Mouse (Mus musculus): ENCODE measurements at regions not wholly inside any gene's neighbourhood (a gene's known extent, or its start where the extent isn't known, plus 50 kb on each side); places are given as distances from the start of the nearest gene placed in this dataset.

DNA sequence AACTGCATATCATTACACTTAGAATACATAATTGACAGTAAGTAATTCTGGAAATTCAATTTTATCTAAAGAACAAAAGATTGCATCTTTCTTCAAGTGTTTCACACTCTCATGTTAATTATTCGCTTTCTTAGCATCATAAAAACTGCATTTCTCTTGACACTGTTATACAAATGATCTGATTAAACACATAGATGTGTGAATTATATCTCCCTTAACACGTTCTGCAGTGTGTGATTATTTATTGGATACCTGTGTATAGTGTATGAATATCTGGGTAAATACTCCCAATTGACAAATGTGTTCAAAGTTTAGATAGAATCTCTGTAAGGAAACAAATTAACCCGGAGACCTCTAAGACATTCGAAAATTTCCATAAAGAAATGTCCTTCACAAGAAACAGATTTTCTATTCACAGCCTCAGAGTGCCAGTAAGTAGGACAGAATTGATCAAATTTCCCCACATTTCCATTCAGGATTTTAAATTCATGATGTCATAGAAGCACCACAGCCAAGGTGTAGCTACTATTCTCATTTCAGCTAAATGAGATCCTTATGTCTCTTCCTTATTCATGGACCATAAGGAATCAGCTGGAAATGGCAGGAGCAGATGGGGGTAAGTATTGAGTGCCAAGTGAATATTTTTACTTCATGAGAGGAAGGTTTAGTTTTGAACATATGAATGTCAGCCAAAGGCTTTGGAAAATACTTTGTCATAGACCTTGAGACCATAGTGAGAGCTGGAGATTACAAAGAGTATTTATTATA is 2231.6 kb downstream of the Pcdh9 start:
- Histone ChIP-seq H3K27ac (replicated peaks) (no peak overlapping the region), H3K4me3 (no peak overlapping the region), H3K4me2 (replicated peaks) (no peak overlapping the region), H3K4me1 (no peaks in the 10 kb centered on the region), H3K36me3 (no peaks in the 10 kb centered on the region), H3K9me3 (no peaks in the 10 kb centered on the region), H3K27me3 (no peaks in the 10 kb centered on the region), H3K9ac (replicated peaks) (no peak overlapping the region)
- ATAC-seq (replicated peaks): peak; percentile 82
- WGBS: 67% methylated on average over 4 of the region's 4 CpGs

DNA sequence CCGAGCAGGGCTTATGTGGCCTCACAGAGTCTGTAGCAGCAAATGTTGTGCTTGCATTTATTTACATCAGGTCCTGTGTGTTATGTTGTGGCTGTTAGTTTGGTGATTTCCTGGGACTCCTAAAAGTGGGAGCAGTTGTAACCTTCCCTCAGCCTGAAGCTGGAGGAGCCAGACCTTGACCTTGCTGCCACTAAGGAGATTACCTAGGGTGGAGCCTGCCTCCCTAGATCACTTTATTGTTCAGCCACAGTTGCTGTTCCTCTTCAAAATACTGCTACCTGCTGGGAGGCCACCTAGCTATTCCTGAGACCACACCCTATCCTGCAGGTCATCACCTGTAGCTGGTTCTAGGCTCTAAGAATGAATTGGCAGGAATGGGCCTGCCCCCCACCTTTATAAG is 2234.5 kb downstream of the Pcdh9 start:
- H3K4me3 ChIP-seq: no peak overlapping the region
- no peaks in the 10 kb centered on the region for H3K9me3 ChIP-seq
- WGBS: 82% methylated on average over 1 of the region's 1 CpGs
- no peaks in the 10 kb centered on the region for H3K36me3 ChIP-seq
- no peaks in the 10 kb centered on the region for H3K4me1 ChIP-seq
- H3K9ac ChIP-seq (replicated peaks): no peak overlapping the region
- no peak for ATAC-seq (replicated peaks)
- no peak overlapping the region for H3K27ac ChIP-seq (replicated peaks)
- H3K27me3 ChIP-seq: no peaks in the 10 kb centered on the region
- H3K4me2 ChIP-seq (replicated peaks): no peak overlapping the region

DNA sequence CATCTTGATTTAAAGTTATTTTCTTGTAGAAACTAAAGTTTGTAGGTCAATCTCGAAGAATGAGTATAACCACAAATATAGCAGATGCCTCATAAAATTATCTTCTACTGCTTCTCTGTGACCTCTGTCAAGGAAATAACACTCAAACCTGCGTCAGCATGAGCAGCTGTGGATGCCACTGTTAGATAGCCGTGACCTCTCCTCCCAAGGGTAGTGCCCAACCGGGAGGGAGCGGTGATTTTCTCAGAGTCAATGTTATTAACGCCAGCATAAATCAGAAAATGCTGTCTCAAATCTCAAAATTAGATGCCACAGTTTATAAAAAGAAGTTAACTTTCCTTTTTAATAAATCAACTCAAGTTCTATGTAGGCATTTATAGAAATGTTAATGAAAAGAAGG is 2259.5 kb downstream of the Pcdh9 start:
- Histone ChIP-seq H3K36me3 (no peaks in the 10 kb centered on the region), H3K4me1 (no peaks in the 10 kb centered on the region), H3K9me3 (no peaks in the 10 kb centered on the region), H3K27ac (replicated peaks) (no peak overlapping the region), H3K27me3 (no peaks in the 10 kb centered on the region), H3K4me2 (replicated peaks) (no peak overlapping the region), H3K4me3 (no peak overlapping the region), H3K9ac (replicated peaks) (no peak overlapping the region)
- 90% methylated on average over 6 of the region's 6 CpGs for WGBS
- no peak for ATAC-seq (replicated peaks)

DNA sequence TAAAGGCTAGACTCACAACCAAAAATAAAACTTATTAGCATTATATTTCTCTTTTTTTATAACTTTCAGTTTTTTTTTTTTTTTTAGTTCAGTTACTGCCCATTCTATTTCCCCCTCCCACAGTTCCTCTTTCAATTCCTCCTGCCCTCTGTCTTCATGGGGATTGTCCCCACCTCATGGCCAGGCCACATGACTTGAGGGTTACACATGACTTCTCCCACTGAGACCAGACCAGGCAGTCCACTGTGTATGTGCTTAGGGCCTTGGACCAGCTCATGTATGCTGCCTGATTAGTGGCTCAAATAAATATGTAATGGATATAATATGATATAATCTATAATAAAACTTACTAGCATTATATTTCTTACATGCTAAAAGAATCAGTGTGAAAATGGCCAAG is 2276.1 kb downstream of the Pcdh9 start:
- no peak for ATAC-seq (replicated peaks)
- H3K9ac ChIP-seq (replicated peaks): no peak overlapping the region
- H3K4me1 ChIP-seq: no peaks in the 10 kb centered on the region

DNA sequence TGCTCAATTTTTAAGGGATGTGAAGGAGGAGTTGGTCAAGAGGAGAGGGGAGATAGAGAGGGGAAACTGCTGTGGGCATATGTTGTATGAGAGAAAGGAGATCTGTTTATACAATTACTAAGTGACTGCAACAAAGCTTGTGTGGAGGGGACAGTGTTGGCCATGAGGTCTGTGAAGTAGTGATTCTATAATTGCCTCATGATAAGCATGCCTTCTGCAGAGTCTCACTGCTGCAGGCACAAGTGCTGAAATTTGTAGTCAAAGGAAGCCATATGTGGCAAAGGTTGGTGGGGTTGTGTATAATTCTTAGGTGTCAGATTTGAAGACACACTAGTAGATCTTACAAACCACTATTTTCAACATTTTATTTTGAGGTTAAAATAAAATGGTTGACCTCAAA is 2285.9 kb downstream of the Pcdh9 start:
- Histone ChIP-seq H3K27ac (replicated peaks) (no peak overlapping the region), H3K9me3 (no peaks in the 10 kb centered on the region), H3K36me3 (no peaks in the 10 kb centered on the region), H3K4me1 (no peaks in the 10 kb centered on the region), H3K4me3 (no peak overlapping the region), H3K4me2 (replicated peaks) (no peak overlapping the region), H3K9ac (replicated peaks) (no peak overlapping the region), H3K27me3 (no peaks in the 10 kb centered on the region)
- ATAC-seq (replicated peaks): no peak

More for the DNA sequence above, 2276.1 kb downstream of the Pcdh9 start:
- Histone ChIP-seq H3K36me3 (no peaks in the 10 kb centered on the region), H3K27me3 (no peaks in the 10 kb centered on the region), H3K4me2 (replicated peaks) (no peak overlapping the region), H3K9me3 (peaks cover 2% of the 10 kb centered on the region; the same call in 1 of the 2 replicates), H3K27ac (replicated peaks) (no peak overlapping the region), H3K4me3 (no peak overlapping the region)

DNA sequence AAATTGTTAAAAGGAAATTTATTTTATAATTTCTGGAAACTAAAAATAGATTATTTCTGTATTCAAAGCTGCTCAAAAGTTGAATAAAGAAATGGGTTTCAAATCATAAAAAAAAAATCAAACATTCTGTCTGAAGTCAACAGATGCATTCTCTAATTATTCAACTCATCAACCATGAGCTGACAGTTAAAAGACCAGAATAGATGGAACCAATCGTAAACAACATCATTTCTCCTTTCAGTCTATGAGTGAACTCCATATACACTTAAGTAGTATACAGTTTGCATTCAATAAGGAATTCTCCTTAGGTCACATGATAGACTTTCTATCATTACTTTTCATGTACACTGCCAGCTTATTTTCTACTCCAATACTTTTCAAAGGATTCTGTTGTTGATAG is 2308.0 kb downstream of the Pcdh9 start:
- H3K9ac ChIP-seq (replicated peaks): no peak overlapping the region
- ATAC-seq (replicated peaks): peak; percentile 77

DNA sequence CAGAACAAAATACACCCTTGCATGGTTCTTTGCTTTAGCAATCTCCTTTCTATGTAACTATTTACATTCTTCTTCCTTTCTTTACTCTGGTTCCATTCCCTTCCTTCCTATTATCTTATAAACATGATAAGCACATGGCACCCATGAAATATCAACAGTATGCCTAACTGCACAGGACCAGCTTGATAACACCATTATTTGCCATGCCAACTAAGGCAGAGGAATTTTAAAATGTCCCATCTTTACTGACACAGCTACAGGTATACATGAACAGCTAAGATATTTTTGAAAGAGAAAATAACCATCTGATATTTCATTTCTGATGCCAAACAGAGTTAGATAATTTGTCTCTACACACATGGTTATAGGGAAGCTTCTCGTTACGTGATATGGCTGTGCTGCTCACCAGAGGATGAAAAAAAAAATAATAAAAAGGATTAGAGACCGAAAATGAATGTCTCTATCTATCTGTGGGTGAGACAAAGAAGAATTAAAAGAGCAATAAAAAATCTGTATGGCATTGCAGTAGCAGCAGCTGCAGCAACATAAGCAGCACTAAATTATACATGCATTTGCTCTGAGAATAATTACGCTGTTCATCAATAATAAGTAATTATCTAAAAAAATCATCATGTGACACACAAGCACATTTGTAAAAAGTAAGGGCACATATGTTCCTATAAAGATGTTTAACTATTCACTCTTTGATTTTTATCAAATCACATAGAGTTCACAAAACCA is 2308.6 kb downstream of the Pcdh9 start:
- Histone ChIP-seq H3K4me3 (no peak overlapping the region), H3K9ac (replicated peaks) (no peak overlapping the region), H3K36me3 (no peaks in the 10 kb centered on the region), H3K27ac (replicated peaks) (peak overlapping the region; percentile 69), H3K27me3 (no peaks in the 10 kb centered on the region), H3K4me2 (replicated peaks) (no peak overlapping the region), H3K4me1 (no peaks in the 10 kb centered on the region), H3K9me3 (no peaks in the 10 kb centered on the region)
- peak; percentile 74 for ATAC-seq (replicated peaks)
- 45% methylated on average over 4 of the region's 4 CpGs for WGBS

More for the DNA sequence above, 2308.0 kb downstream of the Pcdh9 start:
- H3K27me3 ChIP-seq: no peaks in the 10 kb centered on the region
- H3K4me2 ChIP-seq (replicated peaks): no peak overlapping the region
- H3K27ac ChIP-seq (replicated peaks): no peak overlapping the region
- 49% methylated on average over 1 of the region's 1 CpGs for WGBS
- no peaks in the 10 kb centered on the region for H3K9me3 ChIP-seq
- H3K36me3 ChIP-seq: no peaks in the 10 kb centered on the region
- no peaks in the 10 kb centered on the region for H3K4me1 ChIP-seq
- H3K4me3 ChIP-seq: no peak overlapping the region

DNA sequence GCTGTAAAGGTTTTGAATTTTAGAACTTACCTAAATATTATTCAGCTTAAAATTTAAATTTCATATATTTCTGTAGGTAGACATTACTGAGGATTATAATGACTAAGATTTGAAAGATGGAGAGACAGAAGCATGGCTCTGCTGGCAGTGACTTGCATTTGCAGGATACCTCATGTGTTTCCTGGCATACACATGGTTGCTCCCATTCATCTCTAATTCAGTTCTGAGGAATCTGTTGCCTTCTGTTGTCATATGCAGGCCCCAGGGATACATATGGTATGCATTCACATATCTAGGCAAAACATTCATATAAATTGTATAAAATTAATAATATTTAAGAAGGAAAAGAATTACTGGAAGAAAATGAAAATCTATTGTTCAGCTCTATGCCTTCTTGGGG is 2321.4 kb downstream of the Pcdh9 start:
- Histone ChIP-seq H3K36me3 (no peaks in the 10 kb centered on the region), H3K9me3 (no peaks in the 10 kb centered on the region), H3K27ac (replicated peaks) (no peak overlapping the region), H3K4me2 (replicated peaks) (no peak overlapping the region), H3K4me3 (no peak overlapping the region), H3K9ac (replicated peaks) (no peak overlapping the region), H3K27me3 (no peaks in the 10 kb centered on the region), H3K4me1 (no peaks in the 10 kb centered on the region)
- ATAC-seq (replicated peaks): peak; percentile 75; the same call in 1 of the 2 replicates

DNA sequence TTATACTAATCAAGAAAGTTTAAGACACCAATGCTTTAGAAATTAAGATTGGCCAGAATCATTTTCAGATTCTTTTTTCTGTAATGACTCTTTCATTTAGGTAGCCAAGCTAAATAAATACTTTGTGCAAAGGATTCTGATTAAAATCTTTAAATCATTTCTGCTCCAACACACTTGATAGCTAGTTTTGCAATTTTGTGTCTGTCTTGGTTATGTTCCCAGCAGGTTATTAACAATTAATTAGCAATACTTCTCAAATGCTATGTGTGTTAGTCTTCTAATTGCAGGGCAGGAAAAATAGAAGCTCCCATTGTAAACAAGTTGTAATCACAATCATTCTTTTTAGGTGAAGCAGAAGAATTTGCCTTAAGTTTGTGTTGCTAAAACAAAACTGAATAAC is 2351.3 kb downstream of the Pcdh9 start:
- no peak for ATAC-seq (replicated peaks)
- no peaks in the 10 kb centered on the region for H3K36me3 ChIP-seq
- no peaks in the 10 kb centered on the region for H3K27me3 ChIP-seq
- no peak overlapping the region for H3K9ac ChIP-seq (replicated peaks)
- no peak overlapping the region for H3K4me2 ChIP-seq (replicated peaks)
- no peak overlapping the region for H3K4me3 ChIP-seq
- no peaks in the 10 kb centered on the region for H3K9me3 ChIP-seq
- H3K27ac ChIP-seq (replicated peaks): no peak overlapping the region
- no peaks in the 10 kb centered on the region for H3K4me1 ChIP-seq

DNA sequence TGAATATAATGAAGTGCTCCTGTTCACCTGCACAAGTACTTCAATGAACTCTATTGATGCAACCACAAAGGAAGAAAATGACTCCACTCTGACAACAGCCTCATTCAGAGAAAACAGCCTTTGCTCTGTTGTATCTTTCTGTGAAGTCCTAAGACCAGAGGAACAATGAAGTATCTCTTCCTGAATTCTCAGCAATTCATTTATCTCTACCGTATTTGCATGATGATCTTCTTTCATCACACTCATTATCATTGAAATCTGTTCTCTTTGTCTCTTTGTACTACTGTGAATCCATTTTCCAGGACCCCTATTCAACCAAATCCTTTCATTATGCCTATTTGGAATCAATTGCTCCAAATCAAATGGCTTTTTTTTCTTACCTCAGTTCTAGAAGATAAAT is 2355.5 kb downstream of the Pcdh9 start:
- no peaks in the 10 kb centered on the region for H3K27me3 ChIP-seq
- no peak overlapping the region for H3K4me2 ChIP-seq (replicated peaks)
- H3K36me3 ChIP-seq: no peaks in the 10 kb centered on the region
- no peaks in the 10 kb centered on the region for H3K4me1 ChIP-seq
- no peak overlapping the region for H3K27ac ChIP-seq (replicated peaks)
- H3K4me3 ChIP-seq: no peak overlapping the region
- WGBS: 8% methylated on average over 1 of the region's 1 CpGs
- H3K9me3 ChIP-seq: no peaks in the 10 kb centered on the region
- no peak overlapping the region for H3K9ac ChIP-seq (replicated peaks)
- ATAC-seq (replicated peaks): no peak

DNA sequence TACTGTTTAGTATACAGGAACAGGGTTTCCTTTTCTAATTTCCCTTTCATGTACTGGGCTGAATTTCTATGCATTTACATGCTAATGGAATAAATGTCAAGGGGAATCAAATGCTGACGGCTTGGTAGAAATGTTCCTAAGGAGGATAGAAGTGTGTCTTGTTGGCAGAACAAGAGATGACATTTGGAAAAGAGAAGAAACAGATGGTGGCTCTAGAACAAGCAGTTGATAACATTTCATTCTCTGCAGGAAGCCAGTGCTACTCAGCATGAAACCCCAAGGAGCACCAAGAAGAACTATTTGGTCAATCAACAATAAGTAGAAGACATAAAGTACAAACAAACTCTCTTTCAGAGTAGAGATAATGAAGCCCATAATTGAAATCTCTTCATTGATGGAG is 2392.0 kb downstream of the Pcdh9 start:
- no peak overlapping the region for H3K9ac ChIP-seq (replicated peaks)
- no peak overlapping the region for H3K4me3 ChIP-seq
- 25% methylated on average over 1 of the region's 1 CpGs for WGBS
- ATAC-seq (replicated peaks): no peak
- no peak overlapping the region for H3K27ac ChIP-seq (replicated peaks)
- no peaks in the 10 kb centered on the region for H3K4me1 ChIP-seq
- no peak overlapping the region for H3K4me2 ChIP-seq (replicated peaks)
- no peaks in the 10 kb centered on the region for H3K9me3 ChIP-seq
- no peaks in the 10 kb centered on the region for H3K27me3 ChIP-seq
- H3K36me3 ChIP-seq: no peaks in the 10 kb centered on the region

DNA sequence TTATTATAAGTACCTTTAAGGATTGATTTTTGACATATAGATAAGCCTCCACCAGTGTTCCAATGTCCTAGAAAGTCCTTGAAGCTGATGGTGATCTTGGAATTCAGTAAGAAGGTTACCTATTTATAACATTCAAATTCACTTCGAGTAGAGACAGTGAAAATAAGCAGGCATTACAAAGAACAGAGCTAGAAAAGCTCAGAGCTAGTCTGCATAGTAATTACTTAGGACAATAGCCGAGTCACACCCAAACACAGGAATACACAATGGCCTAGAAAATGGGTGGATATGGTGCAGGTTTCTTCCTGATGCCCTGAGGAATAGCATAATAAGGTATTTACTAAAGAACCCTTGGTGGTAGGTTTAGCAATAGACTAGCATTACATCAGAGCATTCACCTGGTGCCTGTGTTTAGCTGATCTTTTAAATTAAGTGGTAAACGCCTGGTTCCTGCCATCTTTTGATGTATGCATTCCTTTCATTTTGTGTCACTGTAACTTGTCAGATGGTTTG is 2412.1 kb downstream of the Pcdh9 start:
- Histone ChIP-seq H3K9me3 (no peaks in the 10 kb centered on the region), H3K4me2 (replicated peaks) (no peak overlapping the region), H3K9ac (replicated peaks) (no peak overlapping the region), H3K27ac (replicated peaks) (no peak overlapping the region), H3K36me3 (no peaks in the 10 kb centered on the region), H3K4me3 (no peak overlapping the region), H3K4me1 (no peaks in the 10 kb centered on the region), H3K27me3 (no peaks in the 10 kb centered on the region)
- 60% methylated on average over 3 of the region's 3 CpGs for WGBS
- ATAC-seq (replicated peaks): no peak

All from forebrain, embryonic 15.5 days (tissue).